Mouse (Mus musculus) embryo, embryonic 10 days (tissue): Measurements from ENCODE around the gene Fbxl2.

ENCODE experiments used
- DNase-seq: peaks from one replicate; pipeline ENCODE4 v3.0.0-alpha.2; 2015; ENCODE audit warnings: low spot score

Gene Fbxl2

GRCm38 (mm10) chr9:114019012-114019762 is 26.8 kb downstream of the Fbxl2 start:
- no peak for DNase-seq

- no peak for DNase-seq
These were observed 29.6 kb downstream of the Fbxl2 start for GRCm38 (mm10) chr9:114016402-114016801.

DNA sequence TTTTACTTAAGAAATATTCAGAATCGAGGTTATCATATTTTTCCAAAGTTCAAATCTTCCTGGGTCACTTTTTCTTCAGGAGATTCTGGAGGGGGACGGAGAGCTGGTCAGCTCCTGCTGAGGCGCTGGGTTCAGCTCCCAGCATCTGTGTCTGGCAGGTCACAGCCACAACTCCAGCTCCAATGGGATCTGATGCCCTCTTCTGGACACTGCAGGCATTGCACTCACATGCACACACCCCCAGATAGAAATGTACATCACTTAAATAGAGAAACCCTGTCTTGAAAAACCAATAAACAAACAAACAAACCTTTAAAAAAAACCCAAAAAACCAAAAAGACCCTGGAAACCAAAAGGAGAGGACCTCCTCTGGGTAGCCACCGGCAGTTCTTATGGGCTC is 30.3 kb downstream of the Fbxl2 start:
- DNase-seq, result no peak

DNA sequence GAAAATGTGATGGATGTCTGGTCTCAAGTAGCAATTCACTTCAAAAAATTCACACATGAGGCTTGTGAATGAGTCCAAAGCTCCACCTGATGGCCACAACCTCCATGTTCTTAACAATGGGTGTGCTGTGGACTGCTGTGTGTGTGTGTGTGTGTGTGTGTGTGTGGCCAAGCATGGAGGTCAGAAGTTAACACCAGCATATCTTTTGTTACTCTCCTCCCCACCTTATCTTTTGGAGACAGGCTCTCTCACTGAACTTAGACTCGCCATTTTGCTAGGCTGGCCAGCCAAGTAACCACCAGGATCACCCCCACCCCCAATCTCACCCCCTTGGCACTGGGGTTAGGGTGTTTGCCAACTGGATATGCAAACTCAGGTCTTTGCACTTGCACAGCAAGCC is 32.0 kb downstream of the Fbxl2 start:
- DNase-seq, result no peak

- DNase-seq, result no peak
These were observed 34.8 kb downstream of the Fbxl2 start for GRCm38 (mm10) chr9:114011203-114011602.

DNA sequence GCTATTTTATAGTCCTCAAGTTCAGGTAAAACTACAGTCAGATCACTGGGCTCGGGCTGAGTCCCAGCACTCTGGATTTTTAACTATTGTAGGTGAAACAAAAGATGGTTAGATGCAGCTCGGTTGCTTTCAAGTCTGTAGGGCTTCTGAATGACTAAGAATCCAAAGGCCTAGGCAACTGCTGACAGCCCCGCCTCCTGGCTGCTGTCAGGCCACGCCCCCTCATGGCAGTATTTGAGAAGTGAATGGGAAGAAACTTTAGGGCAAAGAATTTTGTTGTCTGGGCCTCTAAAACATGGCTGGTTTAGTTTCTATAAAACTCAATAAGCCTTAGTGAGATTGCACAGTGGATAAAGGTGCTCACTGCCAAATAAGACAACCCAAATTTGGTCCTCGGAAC is 36.5 kb downstream of the Fbxl2 start:
- peak; percentile 30 for DNase-seq

- no peak for DNase-seq
These were observed 38.1 kb downstream of the Fbxl2 start for GRCm38 (mm10) chr9:114007850-114008350.

- no peak for DNase-seq
These were observed 39.2 kb downstream of the Fbxl2 start for GRCm38 (mm10) chr9:114006801-114007200.

DNA sequence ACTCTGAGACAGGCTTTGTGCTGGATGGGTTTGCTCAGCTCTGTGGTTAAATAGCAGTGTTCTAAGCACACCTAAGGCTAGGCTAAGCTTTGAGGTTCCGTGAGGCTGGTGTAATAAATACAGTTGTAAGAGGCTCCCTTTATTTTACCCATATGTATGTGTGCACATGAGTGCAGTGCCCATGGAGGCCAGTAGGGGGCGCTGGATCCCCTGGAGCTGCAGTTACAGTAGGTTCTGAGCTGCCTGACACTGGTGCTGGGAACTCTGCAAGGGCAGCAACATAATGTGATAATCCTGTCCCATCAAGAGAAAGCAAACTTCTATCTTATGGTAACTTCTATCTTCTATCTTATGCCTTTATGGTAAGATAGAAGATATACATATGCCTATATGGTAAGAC is 47.7 kb downstream of the Fbxl2 start:
- DNase-seq, result no peak

- no peak for DNase-seq
These were observed 53.2 kb downstream of the Fbxl2 start for GRCm38 (mm10) chr9:113992810-113993209.

DNA sequence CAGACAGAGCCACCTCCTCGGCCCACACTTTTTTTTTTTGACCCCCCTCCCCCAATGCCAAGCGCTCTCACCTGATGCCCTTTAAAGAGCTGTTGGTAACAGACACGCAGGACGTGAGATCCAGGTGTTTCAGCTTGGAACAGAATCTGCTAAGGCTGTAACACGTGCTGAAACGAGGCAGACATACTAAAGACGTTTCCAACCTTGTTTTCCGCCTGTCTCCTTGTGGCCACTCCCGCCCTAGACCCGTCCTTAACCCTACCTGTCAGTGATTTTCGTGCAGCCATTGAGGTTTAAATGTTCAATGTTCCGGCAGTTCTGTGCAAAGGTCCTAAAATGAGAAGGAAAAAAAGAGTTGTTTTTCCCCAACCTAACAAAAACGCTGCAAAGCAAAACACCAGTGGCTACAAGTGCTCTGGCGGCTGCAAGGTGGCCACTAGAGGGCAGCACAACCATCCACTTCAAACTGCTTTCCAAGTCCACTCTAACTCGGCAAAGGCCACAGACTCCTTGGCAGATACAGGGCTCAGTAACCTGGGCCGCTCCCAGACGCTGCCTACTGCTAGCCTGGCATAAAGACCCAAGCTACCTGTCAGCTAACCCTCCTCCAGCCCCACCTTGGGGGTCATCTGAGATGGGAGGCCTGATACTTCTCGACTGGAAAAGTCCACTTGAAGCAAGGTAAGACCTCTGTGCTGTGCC is 55.3 kb downstream of the Fbxl2 start:
- DNase-seq, result peak; percentile 93

DNA sequence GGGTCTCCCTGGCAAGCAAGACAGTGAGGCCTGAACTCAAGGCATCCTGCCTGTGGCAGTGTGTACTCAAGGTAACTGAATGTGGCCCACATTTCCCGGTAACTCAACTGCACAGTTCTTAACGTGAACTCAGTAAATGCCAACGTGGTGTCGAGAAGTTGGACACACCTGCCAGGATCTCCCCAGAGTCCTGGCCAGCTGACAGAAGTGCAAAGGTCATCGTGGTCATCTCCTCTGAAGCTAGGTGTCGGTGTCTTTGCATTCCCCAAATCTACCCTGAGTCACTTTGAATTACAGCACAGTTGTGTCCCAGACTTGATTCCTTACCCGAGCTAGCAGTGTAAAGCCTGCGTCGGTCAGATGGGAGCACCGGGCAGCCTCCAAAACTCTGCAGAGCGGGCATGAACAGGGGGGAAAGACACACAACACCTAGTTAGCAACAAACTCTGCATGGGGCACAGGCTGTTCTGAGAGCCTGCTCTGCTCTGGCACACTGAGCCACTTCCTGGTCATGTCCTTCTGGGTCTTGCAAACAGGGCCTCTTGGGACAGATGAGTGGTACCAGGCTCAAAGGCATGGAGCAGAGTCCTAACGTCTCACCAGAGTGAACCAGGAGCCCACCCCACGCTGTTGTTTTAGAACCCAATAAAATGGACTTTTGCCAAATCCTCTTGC is 60.9 kb downstream of the Fbxl2 start:
- DNase-seq, result no peak

- DNase-seq, result no peak
These were observed 62.9 kb downstream of the Fbxl2 start for GRCm38 (mm10) chr9:113982883-113983670.

- DNase-seq, result no peak
These were observed 63.5 kb downstream of the Fbxl2 start for GRCm38 (mm10) chr9:113982451-113982850.

GRCm38 (mm10) chr9:113981099-113981880 is 64.7 kb downstream of the Fbxl2 start:
- DNase-seq, result no peak

DNA sequence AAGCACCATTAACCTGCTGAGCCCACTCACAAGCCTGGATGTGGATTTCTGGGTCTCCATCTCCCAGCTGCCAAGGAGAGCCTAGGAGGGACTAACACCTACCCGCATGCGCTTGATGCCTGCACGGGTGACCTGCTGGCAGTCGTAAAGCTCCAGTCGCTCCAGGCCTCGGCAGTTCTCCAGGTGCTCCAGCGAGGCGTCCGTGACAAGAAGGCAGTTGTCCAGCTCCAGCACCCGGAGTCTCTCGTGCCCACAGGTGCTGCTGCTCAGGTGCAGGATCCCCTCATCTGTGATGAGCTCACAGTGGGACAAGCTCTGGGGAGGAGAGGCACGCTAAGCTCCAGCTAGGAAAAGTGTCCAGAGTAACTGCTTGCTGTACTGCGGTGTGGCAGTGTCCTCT is 66.6 kb downstream of the Fbxl2 start:
- DNase-seq, result no peak

- no peak for DNase-seq
These were observed 67.3 kb downstream of the Fbxl2 start for GRCm38 (mm10) chr9:113978656-113979055.

- no peak for DNase-seq
These were observed 68.7 kb downstream of the Fbxl2 start for GRCm38 (mm10) chr9:113977225-113977840.

GRCm38 (mm10) chr9:113976264-113976663 is 69.7 kb downstream of the Fbxl2 start:
- DNase-seq, result no peak

DNA sequence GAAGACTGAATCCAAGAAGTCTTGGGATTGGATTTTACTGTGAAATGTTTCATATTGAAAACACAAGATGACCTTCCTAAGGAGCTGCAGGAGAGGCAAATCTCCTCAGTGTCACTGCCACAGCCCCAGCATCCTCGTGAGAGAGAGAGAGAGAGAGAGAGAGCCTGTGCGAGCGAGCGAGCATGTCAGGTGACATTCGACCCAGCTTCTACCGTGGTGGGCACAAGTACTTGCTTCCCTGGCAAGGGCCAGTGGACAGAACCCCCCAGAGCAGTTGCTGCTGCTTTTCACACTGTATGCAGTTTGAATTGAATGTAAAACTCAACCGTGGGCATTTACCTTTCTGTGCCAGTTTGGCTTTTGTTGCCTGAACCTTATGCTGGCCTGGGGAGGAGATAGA is 70.5 kb downstream of the Fbxl2 start:
- DNase-seq, result no peak

DNA sequence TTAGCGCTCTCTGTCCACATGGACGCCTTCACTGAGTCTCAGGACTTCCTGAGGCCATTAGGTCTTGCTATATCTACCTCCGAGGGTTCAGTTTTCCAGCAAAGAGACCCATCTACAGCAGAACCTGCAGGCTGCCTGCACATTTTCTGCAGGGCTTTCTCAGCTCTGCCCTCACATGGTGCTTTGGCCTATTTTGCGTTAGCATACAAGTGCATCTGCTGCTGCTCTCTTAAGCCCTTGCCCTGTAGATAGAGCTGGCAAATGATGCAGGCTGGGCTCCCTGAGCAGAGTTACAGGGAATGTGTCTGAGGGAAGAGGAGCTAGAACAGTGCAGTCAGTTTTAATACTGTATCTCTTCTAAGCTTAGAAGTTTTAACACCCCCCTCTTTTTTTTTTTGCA is 71.0 kb downstream of the Fbxl2 start:
- DNase-seq, result no peak
